ENCODE assay signal across 9 mouse cellular contexts in the genomic region with DNA sequence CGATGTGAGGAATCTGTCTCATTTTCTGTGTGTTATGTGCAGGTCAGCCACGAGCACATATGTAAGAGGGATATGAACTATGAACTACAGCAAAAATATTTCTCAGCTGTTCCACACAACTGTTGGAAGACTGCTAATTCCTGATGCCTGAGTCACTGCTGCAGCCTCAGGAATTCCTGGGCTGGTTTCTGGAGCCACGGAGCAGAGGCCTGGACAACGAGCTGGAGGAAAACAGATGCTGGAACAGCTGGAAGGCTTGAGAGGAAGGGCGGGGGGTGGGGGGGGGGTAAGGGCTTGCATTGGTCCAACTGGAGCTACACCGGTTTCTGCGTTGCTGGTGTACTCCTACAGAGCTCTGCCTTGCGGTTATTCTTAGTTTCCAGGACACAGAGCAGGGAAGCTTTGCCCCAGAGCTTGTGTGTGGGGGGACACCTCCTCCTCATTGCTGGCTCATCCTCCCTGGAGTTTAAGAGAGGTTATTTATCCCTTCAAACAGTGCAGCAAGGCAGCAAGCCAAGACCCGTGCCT. TPM values are rescaled to one million over a fixed set of nuclear protein-coding genes. Genes with fewer than 3 reads are reported as not detected.
DNase-seq lines count a peak whose midpoint lies in the region; ATAC-seq lines count a peak whose summit lies in the region.
"Had no signal": no experiment of that assay in that cellular context is flagged by ENCODE, and none has a peak within 500 bp of the region (broad histone marks: within the 10 kb centered on the region; RNA-seq: fewer than 3 reads in every experiment).

No protein-coding gene starts in this region.

- no peak overlapping the region for H3K4me2 ChIP-seq in kidney, embryonic 14.5 days (replicated peaks; ENCODE audit: low read depth, low read length)
- H3K4me2 ChIP-seq: liver, embryonic 15.5 days had no signal

- WGBS in kidney, embryonic 14.5 days, result 15% methylated on average over 9 of the region's 9 CpGs

- ATAC-seq in kidney, embryonic 14.5 days (ENCODE audit: low FRiP score, low TSS enrichment), result peak; percentile 78
- ATAC-seq in CD4-positive, CD25-positive, alpha-beta regulatory T cell, adult 4 months, result no peak

- H3K4me3 ChIP-seq in kidney, embryonic 14.5 days (ENCODE audit: low read length), result no peak overlapping the region
- H3K4me3 ChIP-seq: liver, embryonic 15.5 days had no signal

- no peaks in the 10 kb centered on the region for H3K9me3 ChIP-seq in kidney, embryonic 14.5 days (ENCODE audit: control insufficient read depth, low read length)
- H3K9me3 ChIP-seq: liver, embryonic 15.5 days had no signal

- H3K27me3 ChIP-seq in kidney, embryonic 14.5 days (ENCODE audit: control insufficient read depth, insufficient read depth, low read length), result no peaks in the 10 kb centered on the region
- H3K27me3 ChIP-seq: liver, embryonic 15.5 days had no signal

- no peak overlapping the region for H3K9ac ChIP-seq in kidney, embryonic 14.5 days (ENCODE audit: low read depth, low read length)
- H3K9ac ChIP-seq: liver, embryonic 15.5 days had no signal

- no peaks in the 10 kb centered on the region for H3K36me3 ChIP-seq in kidney, embryonic 14.5 days (ENCODE audit: control insufficient read depth, insufficient read depth, low read length)
- H3K36me3 ChIP-seq: liver, embryonic 15.5 days had no signal

- H3K4me1 ChIP-seq in kidney, embryonic 14.5 days (ENCODE audit: control insufficient read depth, insufficient read depth, low read length), result no peaks in the 10 kb centered on the region; the same call in 1 of the 2 replicates
- H3K4me1 ChIP-seq: liver, embryonic 15.5 days had no signal

- peak overlapping the region; percentile 45; the same call in 1 of the 2 replicates for H3K27ac ChIP-seq in kidney, embryonic 14.5 days (ENCODE audit: low read depth, low read length)
- H3K27ac ChIP-seq: liver, embryonic 15.5 days had no signal

- peak; percentile 99 for DNase-seq in 3T3-L1 (ENCODE audit: low read depth, low spot score)
- peak; percentile 63 for DNase-seq in adrenal gland, adult 2 months
- DNase-seq in gastrocnemius, postnatal 25 days, result peak; percentile 76
- peak; percentile 61 for DNase-seq in lung, postnatal 36 days
- no peak for DNase-seq in layer of hippocampus, adult 8-10 months (ENCODE audit: low spot score in 2 of 2)
- DNase-seq in spleen, postnatal 10 days (ENCODE audit: low spot score in 2 of 2), result no peak

RNA-seq across cellular contexts. Expression of gene Tmsb10, which starts 22.6 kb away (rescaled TPM):
- 100 to 1,000 TPM; 169 to 249 TPM for total RNA-seq in adrenal gland, adult 2 months (2021)
- polyA plus RNA-seq in adrenal gland, adult 2 months (2012; rRNA removed), result 18.0 and 18.5 TPM in 2 replicates
- 100 to 1,000 TPM in 1 of 2 experiments, 10 to 100 TPM in 1; 81.7 to 136 TPM for total RNA-seq in gastrocnemius, postnatal 25 days (2021)
- 2,275 and 2,927 TPM in 2 replicates for polyA plus RNA-seq in kidney, embryonic 14.5 days (2014; fragmentation: Nextera tagmentation; extraction: Ambion mirVana)
- 100 to 1,000 TPM; 202 to 382 (median 276) TPM for total RNA-seq in layer of hippocampus, adult 8-10 months (2022)
- 1,000 to 10,000 TPM; 3,536 to 4,629 TPM for polyA plus RNA-seq in CD4-positive, CD25-positive, alpha-beta regulatory T cell, adult 4 months (2017; shearing (Covaris generic))

Comparison
In these comparisons a context has a peak if more than half of its experiments do, and no peak if none do; other contexts are left out.
1. DNase-seq: peak in 3T3-L1 (single experiment), adrenal gland, adult 2 months (single experiment), gastrocnemius, postnatal 25 days (single experiment) and lung, postnatal 36 days (single experiment); none in layer of hippocampus, adult 8-10 months (0 of 2) and spleen, postnatal 10 days (0 of 2).